ENCODE assay signal across 8 mouse cellular contexts in genomic region chr5:129847558-129847820, GRCm38 (mm10). TPM values are rescaled to one million over a fixed set of nuclear protein-coding genes. Genes with fewer than 3 reads are reported as not detected.
A peak's percentile ranks its signal among the peaks of the same experiment; 100 is the strongest.
DNase-seq lines count a peak whose midpoint lies in the region; ATAC-seq and TF ChIP-seq lines count a peak whose summit lies in the region.

No protein-coding gene starts in this region.

- intact Hi-C loops in heart, postnatal 36 days (cut with DNase I): no loop called here

- H3K9ac ChIP-seq in heart, embryonic 15.5 days: peak overlapping the region; percentile 72
- H3K9ac ChIP-seq in hindbrain, embryonic 14.5 days: peak overlapping the region; percentile 68
- H3K9ac ChIP-seq in midbrain, embryonic 13.5 days (replicated peaks): peak overlapping the region; percentile 80

- no peaks in the 10 kb centered on the region for H3K27me3 ChIP-seq in heart, embryonic 15.5 days
- no peaks in the 10 kb centered on the region for H3K27me3 ChIP-seq in Patski
- H3K27me3 ChIP-seq in hindbrain, embryonic 14.5 days (ENCODE audit: control insufficient read depth, insufficient read depth, low read length): no peaks in the 10 kb centered on the region
- H3K27me3 ChIP-seq in midbrain, embryonic 13.5 days: no peaks in the 10 kb centered on the region

- POLR2A ChIA-PET in Patski (lab: Charles Lee): interaction anchor here (0.6 to 4.4 kb wide), 6 partner anchors 30 to 935 kb away, joined by 3 to 23 read pairs (median 4); partner anchors contain the start of gene Psph

- H3K4me2 ChIP-seq in heart, embryonic 15.5 days: peak overlapping the region; percentile 66
- H3K4me2 ChIP-seq in hindbrain, embryonic 14.5 days (replicated peaks): peak overlapping the region; percentile 63
- H3K4me2 ChIP-seq in midbrain, embryonic 13.5 days (replicated peaks): peak overlapping the region; percentile 73

- CTCF ChIA-PET in Patski (lab: Charles Lee): interaction anchor here (1.3 to 3.8 kb wide), 6 partner anchors 17 to 65 kb away, joined by 4 to 31 read pairs (median 6); partner anchors contain the start of gene Psph

- in situ Hi-C loops in Patski (cut with MboI; ENCODE audit: low pct_unique_long_range_greater_than_20kb): no loop called here

- peak overlapping the region; percentile 79; the same call in 1 of the 2 replicates for H3K27ac ChIP-seq in heart, embryonic 15.5 days
- H3K27ac ChIP-seq in hindbrain, embryonic 14.5 days: no peak overlapping the region
- no peak overlapping the region for H3K27ac ChIP-seq in midbrain, embryonic 13.5 days

- no peak for ATAC-seq in heart, embryonic 15.5 days (replicated peaks; ENCODE audit: insufficient number of reproducible peaks, insufficient read depth, low FRiP score, low read depth)
- ATAC-seq in Patski: peak; percentile 37
- no peak for ATAC-seq in hindbrain, embryonic 14.5 days (ENCODE audit: low FRiP score)
- no peak for ATAC-seq in midbrain, embryonic 13.5 days

- TF ChIP-seq CTCF in Patski (IDR thresholded peaks at IDR 0.05): no peak

- DNase-seq in heart, postnatal 36 days: no peak
- DNase-seq in Patski (ENCODE audit: low read depth, low spot score): no peak
- DNase-seq in hindbrain, embryonic 14.5 days (ENCODE audit: low spot score): no peak
- no peak for DNase-seq in natural killer cell, adult 2 months (ENCODE audit: low spot score in 2 of 2)
- no peak for DNase-seq in layer of hippocampus, postnatal 25 days (ENCODE audit: extremely low spot score in 1 of 2, low spot score in 1 of 2)
- DNase-seq in retina, embryonic 14.5 days (ENCODE audit: low spot score): no peak

- peaks cover 26% of the 10 kb centered on the region for H3K36me3 ChIP-seq in heart, embryonic 15.5 days
- H3K36me3 ChIP-seq in hindbrain, embryonic 14.5 days (replicated peaks; ENCODE audit: control insufficient read depth, insufficient read depth): peaks cover 36% of the 10 kb centered on the region
- H3K36me3 ChIP-seq in midbrain, embryonic 13.5 days: peaks cover 24% of the 10 kb centered on the region

- H3K4me1 ChIP-seq in heart, embryonic 15.5 days (replicated peaks): peaks cover 14% of the 10 kb centered on the region
- peaks cover 9% of the 10 kb centered on the region for H3K4me1 ChIP-seq in hindbrain, embryonic 14.5 days (replicated peaks; ENCODE audit: control insufficient read depth, insufficient read depth, low read length)
- H3K4me1 ChIP-seq in midbrain, embryonic 13.5 days (replicated peaks): peaks cover 18% of the 10 kb centered on the region

- 39% methylated on average over 8 of the region's 8 CpGs for WGBS in heart, embryonic 15.5 days
- WGBS in hindbrain, embryonic 14.5 days: 65% methylated on average over 8 of the region's 8 CpGs
- WGBS in midbrain, embryonic 13.5 days: 67% methylated on average over 8 of the region's 8 CpGs

- no peaks in the 10 kb centered on the region for H3K9me3 ChIP-seq in heart, embryonic 15.5 days (replicated peaks)
- H3K9me3 ChIP-seq in hindbrain, embryonic 14.5 days (ENCODE audit: control insufficient read depth, low read length): no peaks in the 10 kb centered on the region
- H3K9me3 ChIP-seq in midbrain, embryonic 13.5 days: no peaks in the 10 kb centered on the region

- peak overlapping the region; percentile 86 for H3K4me3 ChIP-seq in heart, embryonic 15.5 days
- peak overlapping the region; percentile 50 for H3K4me3 ChIP-seq in hindbrain, embryonic 14.5 days (replicated peaks; ENCODE audit: low read length)
- peak overlapping the region; percentile 75 for H3K4me3 ChIP-seq in midbrain, embryonic 13.5 days (replicated peaks)

RNA-seq across cellular contexts. Expression of gene Sumf2, which starts 0.7 kb away (rescaled TPM):
- polyA plus RNA-seq in heart, embryonic 15.5 days (2015; fragmentation: Nextera tagmentation; extraction: Ambion mirVana): 20.8 and 26.2 TPM in 2 replicates
- 1 to 10 TPM; 8.8 to 8.9 TPM for total RNA-seq in heart, postnatal 36 days (2021)
- 112 TPM for polyA plus RNA-seq in Patski (2021)
- 28.5 and 29.1 TPM in 2 replicates for polyA plus RNA-seq in hindbrain, embryonic 14.5 days (2014; fragmentation: Nextera tagmentation; extraction: Ambion mirVana)
- polyA plus RNA-seq in midbrain, embryonic 13.5 days (2015; fragmentation: Nextera tagmentation; extraction: Ambion mirVana): 33.2 and 37.2 TPM in 2 replicates
- total RNA-seq in layer of hippocampus, postnatal 25 days (2021): 10 to 100 TPM; 19.8 to 21.2 TPM

RNA-seq across cellular contexts. Expression of gene Chchd2, which starts 39.8 kb away (rescaled TPM):
- 889 and 921 TPM in 2 replicates for polyA plus RNA-seq in heart, embryonic 15.5 days (2015; fragmentation: Nextera tagmentation; extraction: Ambion mirVana)
- total RNA-seq in heart, postnatal 36 days (2021): 1,000 to 10,000 TPM; 1,104 TPM
- 686 TPM for polyA plus RNA-seq in Patski (2021)
- 704 and 793 TPM in 2 replicates for polyA plus RNA-seq in hindbrain, embryonic 14.5 days (2014; fragmentation: Nextera tagmentation; extraction: Ambion mirVana)
- polyA plus RNA-seq in midbrain, embryonic 13.5 days (2015; fragmentation: Nextera tagmentation; extraction: Ambion mirVana): 897 and 927 TPM in 2 replicates
- 100 to 1,000 TPM; 407 to 478 TPM for total RNA-seq in layer of hippocampus, postnatal 25 days (2021)

RNA-seq across cellular contexts. Expression of gene Zbed5, which starts 48.0 kb away (rescaled TPM):
- polyA plus RNA-seq in heart, embryonic 15.5 days (2015; fragmentation: Nextera tagmentation; extraction: Ambion mirVana): 2.1 and 2.6 TPM in 2 replicates
- under 1 TPM; 0.39 to 0.51 TPM for total RNA-seq in heart, postnatal 36 days (2021)
- polyA plus RNA-seq in Patski (2021): 4.0 TPM
- 16.4 and 17.0 TPM in 2 replicates for polyA plus RNA-seq in hindbrain, embryonic 14.5 days (2014; fragmentation: Nextera tagmentation; extraction: Ambion mirVana)
- polyA plus RNA-seq in midbrain, embryonic 13.5 days (2015; fragmentation: Nextera tagmentation; extraction: Ambion mirVana): 14.7 and 16.4 TPM in 2 replicates
- total RNA-seq in layer of hippocampus, postnatal 25 days (2021): 1 to 10 TPM; 4.9 to 6.0 TPM

RNA-seq across cellular contexts. Expression of gene Phkg1, which starts 50.9 kb away (rescaled TPM):
- polyA plus RNA-seq in heart, embryonic 15.5 days (2015; fragmentation: Nextera tagmentation; extraction: Ambion mirVana): 2.3 and 2.5 TPM in 2 replicates
- 10 to 100 TPM; 17.3 to 19.8 TPM for total RNA-seq in heart, postnatal 36 days (2021)
- 4.4 TPM for polyA plus RNA-seq in Patski (2021)
- polyA plus RNA-seq in hindbrain, embryonic 14.5 days (2014; fragmentation: Nextera tagmentation; extraction: Ambion mirVana): 0.13 and 0.72 TPM in 2 replicates
- polyA plus RNA-seq in midbrain, embryonic 13.5 days (2015; fragmentation: Nextera tagmentation; extraction: Ambion mirVana): 0.46 and 0.81 TPM in 2 replicates
- total RNA-seq in layer of hippocampus, postnatal 25 days (2021): 10 to 100 TPM; 19.3 to 25.6 TPM
